Comparison of ENCODE assay signal across 1 mouse cellular context in the genomic region with DNA sequence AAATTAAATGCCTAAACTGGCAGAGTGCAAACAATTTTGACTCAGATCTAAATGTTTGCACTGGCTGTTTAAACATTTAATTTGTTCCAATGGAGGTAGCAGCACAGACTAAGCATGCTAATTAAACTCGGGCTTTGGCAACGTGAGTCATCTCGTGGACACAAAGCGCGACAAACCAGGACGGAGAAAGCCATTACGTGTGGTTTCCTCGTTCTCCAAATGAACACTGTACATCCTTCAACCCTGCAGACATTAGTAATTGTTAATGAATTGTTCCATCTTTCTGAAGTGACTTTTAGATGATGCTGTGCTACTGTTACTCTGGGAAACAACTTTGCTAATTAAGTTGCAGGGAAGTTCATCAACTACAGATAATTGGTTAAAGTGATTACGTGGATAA.
TF ChIP-seq lines count a peak whose summit lies in the region.

No protein-coding gene starts in this region.

TF ChIP-seq in CH12.LX, 34 proteins besides CTCF, POLR2A, EP300 and RAD21 (continued from another document):
- TF ChIP-seq ZC3H11A (IDR thresholded peaks at IDR 0.05; ENCODE audit: low read depth, low read length): no peak
- TF ChIP-seq ETS1 (conservative IDR thresholded peaks at IDR 0.05; ENCODE audit: low read depth, low read length): no peak
- no peak for TF ChIP-seq MAZ (IDR thresholded peaks at IDR 0.05; ENCODE audit: low read depth, low read length)
- no peak for TF ChIP-seq E2F4 (IDR thresholded peaks at IDR 0.05; ENCODE audit: insufficient replicate concordance, low read depth, low read length)
TF ChIP-seq in CH12.LX: peak in this region for 0.
